Mouse (Mus musculus): ENCODE measurements around the gene Amz1. TPM values are rescaled to one million over a fixed set of nuclear protein-coding genes. Genes with fewer than 3 reads are reported as not detected.

Gene Amz1
- total RNA-seq, 2 experiments from 2014 or later, result 0.45 to 1.1 TPM

GRCm38 (mm10) chr5:140806252-140806651, 82.3 kb downstream of the Amz1 start:
- DNase-seq, result no peak

DNA sequence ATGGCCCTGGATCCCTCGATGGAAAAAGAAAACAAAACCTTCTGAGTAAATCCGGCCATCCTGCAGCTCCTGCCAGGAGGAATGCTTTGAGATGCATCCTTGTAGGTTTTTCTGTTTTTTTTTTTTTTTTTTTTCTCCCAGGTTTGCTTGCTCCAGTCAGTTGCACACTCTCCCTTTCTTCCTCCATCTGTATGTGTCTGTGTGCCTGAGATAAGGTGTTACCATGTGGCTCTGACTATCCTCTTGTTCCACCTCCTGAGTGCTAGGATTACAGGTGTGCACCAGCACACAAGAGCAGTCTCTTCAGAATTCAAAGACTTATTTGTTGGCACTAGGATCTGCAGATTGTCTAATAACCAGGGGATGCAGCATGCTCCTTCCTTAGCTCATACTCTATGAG, 83.0 kb downstream of the Amz1 start:
- no peak for DNase-seq

Other genes starting within 250 kb of the Amz1 start
- gene Chst12, start 218.6 kb upstream of the Amz1 start, total RNA-seq (2021), result 10 to 100 TPM in 1 of 2 experiments, 1 to 10 TPM in 1; 9.6 to 14.5 TPM
- gene Grifin, start 159.1 kb upstream of the Amz1 start, total RNA-seq (2021), result not detected
- gene Lfng, start 116.8 kb upstream of the Amz1 start, total RNA-seq (2021), result 1 to 10 TPM; 7.1 to 9.0 TPM
- gene Ttyh3, start 75.1 kb upstream of the Amz1 start, total RNA-seq (2021), result 10 to 100 TPM; 33.4 to 42.5 TPM
- 1 to 10 TPM; 8.3 to 9.0 TPM for gene Iqce, start 21.7 kb upstream of the Amz1 start, total RNA-seq (2021)
- gene Brat1, start 19.1 kb upstream of the Amz1 start, total RNA-seq (2021), result 1 to 10 TPM; 8.9 to 9.4 TPM
- 10 to 100 TPM; 38.2 to 42.4 TPM for gene Gna12, start 106.3 kb downstream of the Amz1 start, total RNA-seq (2021)

All from gastrocnemius, postnatal 10 days (tissue).